Mouse (Mus musculus) liver, embryonic 14.5 days (tissue): ENCODE measurements at regions not wholly inside any gene's neighbourhood (a gene's known extent, or its start where the extent isn't known, plus 50 kb on each side); places are given as distances from the start of the nearest gene placed in this dataset.

Experiments
- ATAC-seq: fragments of 200-750 bp; cut with Nextera tagmentation; 2 replicates; pipeline ENCODE4 v1.8.0; 2017; ENCODE audit warnings: moderate number of reproducible peaks, mild to moderate bottlenecking, moderate library complexity; ENCODE audit not compliant: insufficient read depth
- DNase-seq, 3 experiments: peaks; one replicate each; pipeline ENCODE4 v3.0.0-alpha.2; 2012 to 2013; ENCODE audit warnings: low read depth in 3 of 3, low spot score in 3 of 3
- H3K27ac ChIP-seq: fragments of 300-500 bp; sonication (generic); 2 replicates; pipeline ENCODE4 v1.5.1; 2014; ENCODE audit warnings: moderate library complexity, mild to moderate bottlenecking, control low read depth, inconsistent platforms
- H3K27me3 ChIP-seq: fragments of 300-500 bp; sonication (generic); 2 replicates; pipeline ENCODE4 v1.6.1; 2014; ENCODE audit warnings: mild to moderate bottlenecking, low read length, moderate library complexity; ENCODE audit not compliant: control insufficient read depth, insufficient read depth
- H3K36me3 ChIP-seq: fragments of 300-500 bp; sonication (generic); replicated peaks from 2 replicates; pipeline ENCODE4 v1.6.1; 2014; ENCODE audit warnings: low read depth; ENCODE audit not compliant: control insufficient read depth, insufficient read depth
- H3K4me1 ChIP-seq, 2 experiments: fragments of 200-500 bp in 1 of 2; fragments of 300-500 bp in 1 of 2; sonication (generic) in 1 of 2; replicated peaks; 2 replicates each; pipeline ENCODE4 v1.6.1; 2012 to 2014; ENCODE audit warnings: antibody characterized with exemption in 1 of 2, inconsistent platforms in 1 of 2, low read length in 1 of 2; ENCODE audit not compliant: control insufficient read depth in 2 of 2, insufficient read depth in 2 of 2
- H3K4me2 ChIP-seq: fragments of 300-500 bp; sonication (generic); 2 replicates; pipeline ENCODE4 v1.6.1; 2014; ENCODE audit warnings: low read depth, mild to moderate bottlenecking, control low read depth, moderate library complexity
- H3K4me3 ChIP-seq, 2 experiments: fragments of 200-500 bp in 1 of 2; fragments of 300-500 bp in 1 of 2; sonication (generic) in 1 of 2; 2 replicates each; pipeline ENCODE4 v1.5.1; 2012 to 2014; ENCODE audit warnings: low read depth in 2 of 2, low read length in 2 of 2, mild to moderate bottlenecking in 2 of 2, control low read depth in 1 of 2, inconsistent platforms in 1 of 2, moderate library complexity in 1 of 2; ENCODE audit not compliant: insufficient read depth in 1 of 2
- H3K9ac ChIP-seq: fragments of 300-500 bp; sonication (generic); replicated peaks from 2 replicates; pipeline ENCODE4 v1.6.1; 2014; ENCODE audit warnings: mild to moderate bottlenecking, control low read depth, moderate library complexity
- H3K9me3 ChIP-seq: fragments of 300-500 bp; sonication (generic); 2 replicates; pipeline ENCODE4 v1.6.1; 2016; ENCODE audit warnings: low read length, mixed read lengths; ENCODE audit not compliant: control insufficient read depth
- CTCF ChIP-seq: IDR thresholded peaks from 2 replicates; pipeline ENCODE4 v1.5.1; 2016; ENCODE audit warnings: antibody characterized with exemption, low read depth, control low read depth
- EP300 ChIP-seq: IDR thresholded peaks from 2 replicates; pipeline ENCODE4 v1.6.1; 2016; ENCODE audit warnings: antibody characterized with exemption, low read depth
- WGBS: fragments of 180-500 bp; shearing (Covaris S2); extraction: QIAGEN DNeasy Blood & Tissue Kit; methylation state at CpG from one replicate; pipeline ENCODE4 v1.1.7; 2014; ENCODE audit not compliant: insufficient replicate concordance; 5-methylcytosine and 5-hydroxymethylcytosine counted together

GRCm38 (mm10) chr19:14353151-14353550 lies 244.7 kb downstream of the Tle4 start:
- TF ChIP-seq EP300, result no peak
- TF ChIP-seq CTCF, result no peak
- H3K4me1 ChIP-seq, result no peaks in the 10 kb centered on the region
- H3K4me2 ChIP-seq, result no peak overlapping the region
- no peak overlapping the region for H3K27ac ChIP-seq
- no peak overlapping the region for H3K9ac ChIP-seq
- ATAC-seq (no peak), DNase-seq (no peak)
- no peaks in the 10 kb centered on the region for H3K9me3 ChIP-seq
- no peaks in the 10 kb centered on the region for H3K27me3 ChIP-seq
- no peaks in the 10 kb centered on the region for H3K36me3 ChIP-seq
- WGBS, result 40% methylated on average over 4 of the region's 4 CpGs
- no peak overlapping the region for H3K4me3 ChIP-seq

GRCm38 (mm10) chr19:14355128-14355527 lies 242.7 kb downstream of the Tle4 start:
- no peak overlapping the region for H3K9ac ChIP-seq
- no peak overlapping the region for H3K27ac ChIP-seq
- no peaks in the 10 kb centered on the region for H3K36me3 ChIP-seq
- WGBS, result 38% methylated on average over 2 of the region's 2 CpGs
- H3K4me1 ChIP-seq, result no peaks in the 10 kb centered on the region
- H3K27me3 ChIP-seq, result no peaks in the 10 kb centered on the region
- H3K4me3 ChIP-seq, result no peak overlapping the region
- H3K9me3 ChIP-seq, result no peaks in the 10 kb centered on the region
- TF ChIP-seq CTCF (no peak), EP300 (no peak)
- no peak overlapping the region for H3K4me2 ChIP-seq
- DNase-seq, result no peak
- no peak for ATAC-seq

GRCm38 (mm10) chr19:14355946-14356345 lies 241.9 kb downstream of the Tle4 start:
- DNase-seq (no peak), ATAC-seq (no peak)
- H3K27ac ChIP-seq, result no peak overlapping the region
- no peak overlapping the region for H3K4me3 ChIP-seq
- H3K27me3 ChIP-seq, result no peaks in the 10 kb centered on the region
- H3K9me3 ChIP-seq, result no peaks in the 10 kb centered on the region
- H3K36me3 ChIP-seq, result no peaks in the 10 kb centered on the region
- no peaks in the 10 kb centered on the region for H3K4me1 ChIP-seq
- H3K4me2 ChIP-seq, result no peak overlapping the region
- no peak overlapping the region for H3K9ac ChIP-seq
- TF ChIP-seq CTCF (no peak), EP300 (no peak)

- 51% methylated on average over 5 of the region's 5 CpGs for WGBS
- H3K36me3 ChIP-seq, result no peaks in the 10 kb centered on the region
- TF ChIP-seq CTCF, result no peak
- TF ChIP-seq EP300, result no peak
- DNase-seq (no peak), ATAC-seq (no peak)
- no peak overlapping the region for H3K27ac ChIP-seq
- H3K4me3 ChIP-seq, result no peak overlapping the region
- H3K9me3 ChIP-seq, result no peaks in the 10 kb centered on the region
- no peaks in the 10 kb centered on the region for H3K27me3 ChIP-seq
- no peak overlapping the region for H3K9ac ChIP-seq
- no peak overlapping the region for H3K4me2 ChIP-seq
- H3K4me1 ChIP-seq, result no peaks in the 10 kb centered on the region
Measured at GRCm38 (mm10) chr19:14360611-14361010, 237.2 kb downstream of the Tle4 start.

- WGBS, result 73% methylated on average over 12 of the region's 12 CpGs
- ATAC-seq (no peak), DNase-seq (no peak)
- Histone ChIP-seq H3K9ac (no peak overlapping the region), H3K27me3 (no peaks in the 10 kb centered on the region), H3K4me1 (no peaks in the 10 kb centered on the region), H3K4me2 (no peak overlapping the region), H3K36me3 (no peaks in the 10 kb centered on the region), H3K4me3 (no peak overlapping the region), H3K27ac (no peak overlapping the region), H3K9me3 (no peaks in the 10 kb centered on the region)
- TF ChIP-seq CTCF (no peak), EP300 (no peak)
Measured at GRCm38 (mm10) chr19:14369098-14369604, 228.7 kb downstream of the Tle4 start.
